Mouse (Mus musculus): ENCODE results near the gene Jazf1.

Jazf1 gene

GRCm38 (mm10) chr6:53067989-53068874, at the start of gene Jazf1:
Jazf1 (minus strand) TSS chr6:53068631.
- peak; percentile 59 for DNase-seq

GRCm38 (mm10) chr6:53117855-53118254, 49.4 kb upstream of the Jazf1 start:
- DNase-seq: no peak

GRCm38 (mm10) chr6:53086879-53087278, 18.4 kb upstream of the Jazf1 start:
- no peak for DNase-seq

GRCm38 (mm10) chr6:53081241-53081640, 12.8 kb upstream of the Jazf1 start:
- no peak for DNase-seq

- DNase-seq: no peak
These were observed 10.2 kb upstream of the Jazf1 start for GRCm38 (mm10) chr6:53078671-53079070.

- DNase-seq: no peak
These were observed 3.3 kb upstream of the Jazf1 start for GRCm38 (mm10) chr6:53071732-53072131.

- peak; percentile 42 for DNase-seq
These were observed 1.6 kb upstream of the Jazf1 start for GRCm38 (mm10) chr6:53069976-53070575.

GRCm38 (mm10) chr6:53068875-53069178, 396 bp upstream of the Jazf1 start:
- no peak for DNase-seq

GRCm38 (mm10) chr6:53067446-53067988, 914 bp downstream of the Jazf1 start:
- peak; percentile 57 for DNase-seq

- DNase-seq: no peak
These were observed 1.5 kb downstream of the Jazf1 start for GRCm38 (mm10) chr6:53066978-53067377.

GRCm38 (mm10) chr6:53064070-53064469, 4.4 kb downstream of the Jazf1 start:
- no peak for DNase-seq

GRCm38 (mm10) chr6:53054909-53055308, 13.5 kb downstream of the Jazf1 start:
- DNase-seq: no peak

- no peak for DNase-seq
These were observed 22.9 kb downstream of the Jazf1 start for GRCm38 (mm10) chr6:53045501-53045900.

GRCm38 (mm10) chr6:53038176-53038575, 30.3 kb downstream of the Jazf1 start:
- DNase-seq: no peak

GRCm38 (mm10) chr6:53034362-53035011, 33.9 kb downstream of the Jazf1 start:
- DNase-seq: no peak

- DNase-seq: no peak
These were observed 35.5 kb downstream of the Jazf1 start for GRCm38 (mm10) chr6:53032730-53033484.

- no peak for DNase-seq
These were observed 46.4 kb downstream of the Jazf1 start for GRCm38 (mm10) chr6:53022069-53022468.

GRCm38 (mm10) chr6:53021081-53021480, 47.4 kb downstream of the Jazf1 start:
- no peak for DNase-seq

- no peak for DNase-seq
These were observed 50.9 kb downstream of the Jazf1 start for GRCm38 (mm10) chr6:53017357-53018205.

- no peak for DNase-seq
These were observed 53.7 kb downstream of the Jazf1 start for GRCm38 (mm10) chr6:53014460-53015455.

- peak; percentile 54 for DNase-seq
These were observed 58.1 kb downstream of the Jazf1 start for GRCm38 (mm10) chr6:53010286-53010685.
